Mouse (Mus musculus): Measurements from ENCODE around the gene Klkb1. TPM values are rescaled to one million over a fixed set of nuclear protein-coding genes. Genes with fewer than 3 reads are reported as not detected.
"Not testable (repeated sequence)": the region's sequence is repeated elsewhere in the genome, so short reads cannot be mapped to it uniquely, and the experiment has no call there.

The Klkb1 gene
- 0.06 and 0.12 TPM in 2 replicates for polyA plus RNA-seq (2016; fragmentation: Nextera tagmentation; extraction: Ambion mirVana)

DNA sequence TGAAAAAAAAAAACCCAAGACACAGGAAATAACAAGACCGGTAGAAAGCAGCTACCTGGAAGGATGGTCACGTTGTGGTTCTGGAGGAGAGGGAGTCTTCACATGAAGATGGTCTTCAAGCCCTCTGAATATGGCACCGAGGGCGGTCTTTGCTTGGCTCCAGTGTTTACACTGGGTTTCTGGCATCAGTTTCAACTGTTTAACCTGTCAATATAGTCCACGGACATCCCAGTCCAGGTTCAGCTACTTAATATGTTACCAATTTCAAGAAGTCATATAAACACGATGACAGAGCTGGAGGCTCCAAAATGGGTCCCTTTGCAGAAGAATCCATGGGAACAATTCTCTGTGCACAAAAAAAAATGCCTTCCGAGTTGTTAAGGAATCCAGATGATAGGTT is at the start of gene Klkb1:
Klkb1 (minus strand) TSS at position 173 of the 400 bp plus-strand sequence.
- H3K4me2 ChIP-seq (replicated peaks): no peak within 1 kb of the TSS
- H3K4me3 ChIP-seq: no peak within 1 kb of the TSS
- no peak within 1 kb of the TSS for H3K9ac ChIP-seq
- H3K27ac ChIP-seq: no peak within 1 kb of the TSS
- no peak for ATAC-seq (ENCODE audit: insufficient number of reproducible peaks, insufficient read depth, low FRiP score, low TSS enrichment)
- no peaks in the 10 kb centered on the region for H3K4me1 ChIP-seq
- WGBS: 87% methylated on average over 7 of the region's 7 CpGs
- H3K27me3 ChIP-seq: no peaks in the 10 kb centered on the region
- H3K36me3 ChIP-seq: no peaks in the 10 kb centered on the region
- H3K9me3 ChIP-seq: no peaks in the 10 kb centered on the region

DNA sequence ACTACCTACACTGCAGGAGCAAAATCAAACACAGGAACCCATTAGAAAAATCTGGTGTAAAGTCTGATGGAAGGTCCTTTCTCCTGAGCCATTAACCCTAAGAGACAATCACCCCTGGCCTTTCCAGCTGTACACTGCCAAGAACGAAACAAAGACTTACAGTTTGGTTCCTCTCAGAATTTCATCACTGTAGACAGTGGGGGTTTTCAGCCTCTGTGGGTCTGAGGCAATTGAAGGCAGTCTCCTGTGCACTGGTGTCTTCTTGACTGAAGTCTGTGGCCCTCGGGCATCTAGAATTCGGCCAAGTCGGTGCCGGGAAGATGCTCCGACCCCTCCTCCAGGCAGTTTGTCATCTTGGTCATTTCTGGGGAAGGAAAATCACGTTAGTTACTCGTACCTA is 49.6 kb upstream of the Klkb1 start:
- Histone ChIP-seq H3K9ac (no peak overlapping the region), H3K36me3 (0 out of 2 replicates have a peak, but pooled peaks cover 2% of the 10 kb centered on the region), H3K4me1 (no peaks in the 10 kb centered on the region), H3K4me3 (no peak overlapping the region), H3K9me3 (no peaks in the 10 kb centered on the region), H3K27ac (no peak overlapping the region), H3K4me2 (replicated peaks) (no peak overlapping the region), H3K27me3 (no peaks in the 10 kb centered on the region)
- WGBS: 80% methylated on average over 8 of the region's 8 CpGs
- ATAC-seq (ENCODE audit: insufficient number of reproducible peaks, insufficient read depth, low FRiP score, low TSS enrichment): no peak

DNA sequence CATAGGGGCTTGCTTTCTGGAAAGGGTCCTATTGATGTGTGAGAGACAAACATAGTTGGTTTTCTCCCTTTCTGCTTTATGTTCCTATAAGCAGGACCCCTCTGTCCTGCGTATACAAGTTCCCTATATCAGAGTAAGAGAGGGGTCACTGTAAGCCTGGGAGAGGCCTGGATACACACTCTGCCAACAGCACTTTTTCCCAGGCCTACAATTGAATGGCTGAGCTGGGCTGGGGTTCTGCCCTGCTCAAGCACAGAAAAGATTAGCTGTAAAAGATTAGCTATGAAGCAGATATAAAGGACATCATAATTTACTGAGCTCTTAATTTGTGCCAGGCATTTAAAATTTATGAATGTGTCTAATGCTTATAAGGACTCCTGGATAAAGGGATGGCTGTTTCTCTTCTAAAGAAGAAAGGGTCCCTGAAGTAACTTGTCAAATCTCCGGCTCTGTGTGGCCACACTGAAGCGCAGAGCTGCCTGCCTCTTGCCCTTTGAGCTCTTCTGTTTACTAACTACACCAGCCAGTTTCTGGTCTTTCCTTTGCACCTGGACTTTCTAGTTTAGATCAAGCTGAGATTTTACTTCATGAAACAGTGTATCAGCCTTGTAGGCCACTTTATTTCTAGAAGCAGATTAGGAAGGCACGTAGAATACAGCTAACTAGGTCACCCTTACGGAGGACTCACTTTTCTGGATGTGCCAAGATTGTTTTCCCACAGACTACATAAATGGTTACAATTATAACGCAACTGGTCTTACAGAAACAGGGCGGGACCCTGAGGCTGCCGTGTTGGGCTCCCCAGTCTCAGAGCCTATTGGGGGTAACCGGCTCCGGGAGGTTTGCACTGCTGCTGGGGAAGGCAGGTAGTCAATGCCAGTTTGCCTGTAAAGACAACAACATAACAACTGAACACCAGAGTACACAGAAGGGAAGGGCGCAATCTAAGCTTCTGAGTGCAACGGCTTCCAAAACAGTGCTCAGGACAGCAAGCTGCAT is 47.3 kb upstream of the Klkb1 start:
- ATAC-seq (ENCODE audit: insufficient number of reproducible peaks, insufficient read depth, low FRiP score, low TSS enrichment): no peak
- no peaks in the 10 kb centered on the region for H3K27me3 ChIP-seq
- H3K9me3 ChIP-seq: no peaks in the 10 kb centered on the region
- H3K27ac ChIP-seq: no peak overlapping the region
- H3K9ac ChIP-seq: no peak overlapping the region
- H3K36me3 ChIP-seq: 0 out of 2 replicates have a peak, but pooled peaks cover 2% of the 10 kb centered on the region
- no peaks in the 10 kb centered on the region for H3K4me1 ChIP-seq
- 88% methylated on average over 12 of the region's 12 CpGs for WGBS
- H3K4me2 ChIP-seq (replicated peaks): no peak overlapping the region
- no peak overlapping the region for H3K4me3 ChIP-seq

DNA sequence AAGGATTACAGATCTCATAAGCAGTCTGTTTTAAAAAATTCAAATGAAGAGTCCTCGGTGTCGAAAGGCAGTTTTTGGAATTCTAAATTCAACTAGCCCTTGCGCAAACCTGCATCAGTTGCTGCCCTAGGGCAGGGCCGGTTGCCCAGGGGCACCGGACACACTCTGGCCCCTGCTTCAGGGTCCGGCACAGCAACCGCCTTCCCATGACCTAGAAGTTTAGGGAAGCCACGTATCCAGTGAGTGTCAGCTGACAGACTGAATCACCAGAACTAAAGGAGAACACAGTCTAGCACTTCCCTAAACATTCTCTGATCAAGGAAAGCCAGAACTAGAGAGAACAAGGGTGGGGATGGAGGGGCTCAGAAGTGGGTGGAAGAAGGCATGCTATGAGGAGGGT is 38.8 kb upstream of the Klkb1 start:
- H3K9ac ChIP-seq: peak overlapping the region; percentile 53; the same call in 1 of the 2 replicates
- ATAC-seq (ENCODE audit: insufficient number of reproducible peaks, insufficient read depth, low FRiP score, low TSS enrichment): no peak

DNA sequence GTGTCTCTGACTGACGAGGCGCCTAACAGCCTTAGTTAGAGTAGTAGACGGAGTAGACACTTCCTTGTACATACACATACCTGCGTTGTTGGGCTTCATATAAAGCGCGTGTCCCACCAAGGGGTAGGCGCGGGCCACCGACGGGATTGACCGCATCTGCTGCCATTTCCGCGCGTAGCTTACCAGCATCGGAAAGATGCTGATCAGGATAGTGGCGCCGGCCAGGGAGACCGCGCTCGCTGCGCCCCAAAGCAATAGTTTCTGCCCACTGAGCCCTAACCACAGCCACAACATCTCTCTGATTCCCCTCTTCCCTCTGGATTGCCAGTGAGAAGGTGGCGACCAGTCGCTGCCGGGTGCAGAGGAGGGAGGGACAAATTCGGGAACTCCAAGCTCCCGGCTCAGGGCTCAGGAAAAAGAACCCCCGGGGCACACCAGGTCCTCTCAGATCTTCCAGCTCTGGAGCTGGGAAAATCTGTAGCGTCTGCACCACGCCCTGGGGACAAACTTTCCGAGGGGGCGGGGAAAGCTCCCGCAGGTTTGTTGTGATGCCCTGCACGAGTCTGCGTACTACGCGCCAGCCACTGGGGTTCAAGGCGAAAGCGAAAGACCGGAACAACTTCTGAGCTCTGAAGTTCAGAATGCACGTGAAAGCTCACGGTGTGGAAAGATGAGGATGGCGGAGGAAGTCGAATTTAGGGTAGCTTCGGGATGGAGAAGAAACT is 38.2 kb upstream of the Klkb1 start, which contains the start of gene Cyp4v3:
Cyp4v3 (minus strand) TSS at position 532 of the 725 bp plus-strand sequence.
- H3K9me3 ChIP-seq: no peaks in the 10 kb centered on the region
- peaks cover 3% of the 10 kb centered on the region; the same call in 1 of the 2 replicates for H3K4me1 ChIP-seq
- peak within 1 kb of the TSS; percentile 85 for H3K4me2 ChIP-seq (replicated peaks)
- no peaks in the 10 kb centered on the region for H3K36me3 ChIP-seq
- no peak within 1 kb of the TSS for H3K27ac ChIP-seq
- peak within 1 kb of the TSS; percentile 66 for H3K4me3 ChIP-seq
- peak within 1 kb of the TSS; percentile 53 for H3K9ac ChIP-seq
- ATAC-seq (ENCODE audit: insufficient number of reproducible peaks, insufficient read depth, low FRiP score, low TSS enrichment): peak; percentile 77; the same call in 1 of the 2 replicates
- under 1% methylated on average over 44 of the region's 44 CpGs for whole genome bisulfite sequencing
- no peaks in the 10 kb centered on the region for H3K27me3 ChIP-seq

More for the DNA sequence above, 38.8 kb upstream of the Klkb1 start:
- no peaks in the 10 kb centered on the region for H3K27me3 ChIP-seq
- H3K36me3 ChIP-seq: no peaks in the 10 kb centered on the region
- WGBS: 3% methylated on average over 8 of the region's 8 CpGs
- H3K27ac ChIP-seq: no peak overlapping the region
- peak overlapping the region; percentile 85 for H3K4me2 ChIP-seq (replicated peaks)
- peak overlapping the region; percentile 66 for H3K4me3 ChIP-seq
- H3K9me3 ChIP-seq: no peaks in the 10 kb centered on the region
- H3K4me1 ChIP-seq: peaks cover 3% of the 10 kb centered on the region; the same call in 1 of the 2 replicates

DNA sequence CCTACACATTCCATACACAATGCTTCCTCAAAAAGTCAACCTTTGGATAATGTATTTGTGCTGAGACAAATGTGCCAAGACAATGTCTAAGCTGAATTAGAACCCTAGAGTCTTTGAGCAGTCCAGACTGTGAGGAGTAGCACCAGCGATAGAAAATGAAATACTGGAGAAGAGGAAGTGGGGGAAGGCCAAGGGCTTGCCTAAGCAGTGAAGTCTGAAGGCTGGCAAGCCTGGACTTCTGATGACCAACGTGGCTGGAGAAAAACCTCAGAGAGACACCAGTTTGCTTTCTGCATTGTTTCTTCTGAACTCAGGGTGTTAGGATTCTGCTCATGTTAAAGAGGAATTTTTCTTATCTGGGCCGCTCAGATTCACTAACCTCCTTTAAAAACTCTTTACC is 36.2 kb upstream of the Klkb1 start:
- WGBS: 74% methylated on average over 3 of the region's 3 CpGs

DNA sequence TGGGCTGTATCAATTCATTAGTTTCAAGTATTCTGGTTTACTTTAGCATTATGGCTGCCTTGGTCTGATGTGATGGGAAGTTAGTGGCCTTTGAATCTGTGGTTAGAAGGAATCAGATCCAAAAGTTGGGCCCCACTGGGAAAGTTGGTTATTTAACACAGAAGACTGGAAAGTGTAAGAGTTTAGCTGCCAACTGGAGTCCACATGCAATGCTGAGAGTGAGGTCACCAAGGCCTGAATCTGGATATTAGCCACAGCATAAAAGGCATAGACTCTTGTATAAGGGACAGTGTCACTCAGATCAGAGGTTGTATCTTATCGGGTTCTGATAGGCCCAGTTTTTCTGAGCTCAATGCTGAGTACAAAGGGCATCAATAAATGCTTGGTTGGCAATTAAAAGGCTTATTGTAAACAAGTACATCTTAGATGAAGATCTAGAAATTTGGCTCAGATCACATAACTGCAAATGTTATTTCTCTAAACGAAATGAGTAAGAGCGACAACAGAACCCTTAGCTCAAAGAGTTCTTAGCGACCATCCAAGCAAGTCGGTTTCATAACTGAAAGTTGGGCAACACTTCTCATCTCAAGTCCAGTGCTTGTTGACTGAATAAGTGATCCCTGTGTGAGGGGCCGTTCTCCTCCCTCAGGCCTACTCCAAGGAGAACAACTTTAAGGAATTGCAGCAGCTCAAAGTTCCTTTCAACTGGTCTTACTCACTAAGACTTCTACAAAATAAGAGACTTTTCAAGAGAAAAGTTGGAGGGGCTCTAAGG is 34.7 kb upstream of the Klkb1 start:
- Histone ChIP-seq H3K9ac (no peak overlapping the region), H3K36me3 (no peaks in the 10 kb centered on the region), H3K4me1 (peaks cover 3% of the 10 kb centered on the region; the same call in 1 of the 2 replicates), H3K4me2 (replicated peaks) (no peak overlapping the region), H3K9me3 (no peaks in the 10 kb centered on the region), H3K4me3 (no peak overlapping the region), H3K27me3 (no peaks in the 10 kb centered on the region), H3K27ac (no peak overlapping the region)
- 87% methylated on average over 6 of the region's 6 CpGs for WGBS
- ATAC-seq (ENCODE audit: insufficient number of reproducible peaks, insufficient read depth, low FRiP score, low TSS enrichment): no peak

More for the DNA sequence above, 36.2 kb upstream of the Klkb1 start:
- Histone ChIP-seq H3K27ac (no peak overlapping the region), H3K4me3 (no peak overlapping the region), H3K9ac (no peak overlapping the region), H3K36me3 (no peaks in the 10 kb centered on the region), H3K9me3 (no peaks in the 10 kb centered on the region), H3K4me2 (replicated peaks) (no peak overlapping the region), H3K27me3 (no peaks in the 10 kb centered on the region), H3K4me1 (peaks cover 3% of the 10 kb centered on the region; the same call in 1 of the 2 replicates)
- no peak for ATAC-seq (ENCODE audit: insufficient number of reproducible peaks, insufficient read depth, low FRiP score, low TSS enrichment)

DNA sequence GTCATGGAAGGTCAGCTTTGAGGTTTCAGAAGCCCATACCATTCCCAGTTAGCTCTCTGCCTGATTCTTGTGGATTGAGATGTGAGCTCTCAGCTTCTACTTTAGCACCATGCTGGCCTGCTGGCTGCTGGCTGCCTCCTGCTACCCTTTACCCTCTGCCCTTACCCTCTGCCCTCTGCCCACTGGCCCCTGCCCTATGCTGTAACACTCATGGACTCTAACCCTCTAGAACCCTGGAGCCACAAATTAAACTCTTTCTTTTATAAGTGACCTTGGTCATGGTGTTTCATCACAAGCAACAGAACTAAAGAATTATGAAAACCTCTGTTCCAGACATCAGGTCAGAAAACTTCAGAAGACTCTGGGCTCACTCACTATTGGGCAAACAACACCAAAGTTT is 32.4 kb upstream of the Klkb1 start:
- H3K27ac ChIP-seq; H3K27me3 ChIP-seq; H3K4me1 ChIP-seq; H3K36me3 ChIP-seq; H3K4me3 ChIP-seq; H3K9ac ChIP-seq; H3K9me3 ChIP-seq; ATAC-seq (ENCODE audit: insufficient number of reproducible peaks, insufficient read depth, low FRiP score, low TSS enrichment); H3K4me2 ChIP-seq (replicated peaks): not testable (repeated sequence)

DNA sequence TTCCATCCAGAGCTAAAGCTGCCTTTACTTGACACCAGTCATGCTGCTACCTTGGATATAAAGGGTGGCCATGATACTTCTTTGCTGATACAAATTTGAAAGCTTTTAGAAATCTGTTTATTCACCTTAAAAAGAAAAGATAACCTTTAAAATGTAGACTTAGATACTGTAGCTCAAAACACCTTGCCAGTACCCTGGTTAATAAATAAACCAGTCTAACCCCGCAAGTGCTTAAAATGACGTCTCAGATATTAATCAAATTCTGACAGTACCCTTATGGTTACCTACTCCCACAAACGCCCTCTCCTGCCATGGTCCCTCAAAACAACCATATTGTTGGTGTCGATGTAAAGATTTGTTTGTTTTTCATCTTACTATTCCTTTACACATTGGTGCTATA is 29.5 kb upstream of the Klkb1 start:
- no peak for ATAC-seq (ENCODE audit: insufficient number of reproducible peaks, insufficient read depth, low FRiP score, low TSS enrichment)
- Histone ChIP-seq H3K9ac (no peak overlapping the region), H3K27me3 (no peaks in the 10 kb centered on the region), H3K4me3 (no peak overlapping the region), H3K36me3 (no peaks in the 10 kb centered on the region), H3K4me1 (no peaks in the 10 kb centered on the region), H3K9me3 (no peaks in the 10 kb centered on the region), H3K4me2 (replicated peaks) (no peak overlapping the region), H3K27ac (no peak overlapping the region)
- 89% methylated on average over 4 of the region's 4 CpGs for WGBS

DNA sequence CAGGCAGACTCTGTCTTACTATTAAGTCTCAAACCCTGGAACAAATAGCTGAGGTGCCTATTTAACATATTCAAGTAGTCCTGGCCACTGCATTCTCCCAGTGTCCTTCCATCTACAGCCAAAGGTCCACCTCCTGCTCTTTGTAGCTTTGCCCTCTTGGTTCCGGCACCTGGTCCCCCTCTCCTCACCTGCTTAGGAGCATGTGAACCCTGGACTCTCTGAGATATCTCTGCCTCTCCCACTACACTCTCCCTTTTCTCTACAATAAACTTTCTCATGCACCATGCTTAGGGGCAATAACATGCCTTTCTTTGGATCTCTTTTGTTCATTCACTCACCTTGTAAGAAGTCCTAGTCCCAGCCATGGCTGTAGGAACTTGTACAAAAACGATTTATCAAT is 26.7 kb upstream of the Klkb1 start:
- Histone ChIP-seq H3K27ac (no peak overlapping the region), H3K9me3 (no peaks in the 10 kb centered on the region), H3K4me1 (no peaks in the 10 kb centered on the region), H3K36me3 (no peaks in the 10 kb centered on the region), H3K4me2 (replicated peaks) (no peak overlapping the region), H3K9ac (no peak overlapping the region), H3K27me3 (no peaks in the 10 kb centered on the region), H3K4me3 (no peak overlapping the region)
- ATAC-seq (ENCODE audit: insufficient number of reproducible peaks, insufficient read depth, low FRiP score, low TSS enrichment): no peak
- WGBS: 83% methylated on average over 2 of the region's 2 CpGs

DNA sequence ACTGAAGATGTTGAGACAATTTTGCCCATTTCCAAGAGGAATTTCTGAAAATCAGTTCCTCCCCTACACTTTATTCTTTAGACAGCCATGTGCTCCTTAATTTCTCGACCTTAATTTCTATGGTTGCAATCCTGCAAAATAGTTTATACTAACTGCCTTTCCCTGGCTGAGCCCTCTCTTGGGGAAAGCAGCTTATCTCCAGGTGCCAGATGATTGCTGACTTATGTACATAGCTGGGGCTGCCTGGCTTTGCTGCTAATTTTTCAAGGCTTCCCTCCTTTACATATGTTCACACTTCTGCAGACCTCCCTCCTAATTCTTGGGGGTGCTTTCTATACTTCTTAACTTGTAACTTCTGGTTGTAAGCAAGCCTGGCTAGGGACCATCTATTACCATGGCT is 26.3 kb upstream of the Klkb1 start:
- no peak for ATAC-seq (ENCODE audit: insufficient number of reproducible peaks, insufficient read depth, low FRiP score, low TSS enrichment)
- Histone ChIP-seq H3K4me1 (no peaks in the 10 kb centered on the region), H3K9ac (no peak overlapping the region), H3K9me3 (no peaks in the 10 kb centered on the region), H3K4me3 (no peak overlapping the region), H3K27ac (no peak overlapping the region), H3K27me3 (no peaks in the 10 kb centered on the region), H3K36me3 (no peaks in the 10 kb centered on the region), H3K4me2 (replicated peaks) (no peak overlapping the region)
- WGBS: 66% methylated on average over 1 of the region's 1 CpGs

Data from embryonic facial prominence, embryonic 12.5 days (tissue).